Mouse (Mus musculus): ENCODE data around the gene Olfr328. TPM values are rescaled to one million over a fixed set of nuclear protein-coding genes. Genes with fewer than 3 reads are reported as not detected.

Gene Olfr328
- not detected in 2 replicates for polyA plus RNA-seq (2015; fragmentation: Nextera tagmentation; extraction: Ambion mirVana)

DNA sequence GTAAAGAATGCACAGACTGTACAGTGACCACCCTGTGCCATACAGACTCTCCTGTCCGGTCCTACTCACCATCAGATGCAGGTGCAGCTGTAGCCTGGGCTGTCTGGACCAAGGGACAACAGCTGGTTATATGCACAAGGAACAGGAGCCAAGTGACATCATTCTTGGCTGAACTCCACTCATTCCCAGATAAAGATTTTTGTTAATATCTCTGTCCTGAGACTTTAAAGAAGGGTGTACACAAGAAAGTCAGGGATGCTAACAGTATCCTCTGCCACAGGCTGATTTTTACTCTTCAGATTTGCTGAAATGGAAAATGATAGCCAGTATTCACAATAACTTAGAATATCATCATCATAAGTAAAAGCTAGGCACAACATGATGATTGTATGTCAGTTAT is at the start of gene Olfr328:
TSS of gene Olfr328 (minus strand) at position 101 of the 400 bp plus-strand sequence.
- Histone ChIP-seq H3K4me3 (no peak within 1 kb of the TSS), H3K27me3 (no peaks in the 10 kb centered on the region), H3K9ac (no peak within 1 kb of the TSS), H3K4me1 (no peaks in the 10 kb centered on the region), H3K36me3 (no peaks in the 10 kb centered on the region), H3K4me2 (no peak within 1 kb of the TSS), H3K9me3 (no peaks in the 10 kb centered on the region), H3K27ac (no peak within 1 kb of the TSS)
- 57% methylated on average over 1 of the region's 1 CpGs for WGBS
- ATAC-seq (ENCODE audit: insufficient number of reproducible peaks, low FRiP score, low TSS enrichment, low read depth) = no peak

DNA sequence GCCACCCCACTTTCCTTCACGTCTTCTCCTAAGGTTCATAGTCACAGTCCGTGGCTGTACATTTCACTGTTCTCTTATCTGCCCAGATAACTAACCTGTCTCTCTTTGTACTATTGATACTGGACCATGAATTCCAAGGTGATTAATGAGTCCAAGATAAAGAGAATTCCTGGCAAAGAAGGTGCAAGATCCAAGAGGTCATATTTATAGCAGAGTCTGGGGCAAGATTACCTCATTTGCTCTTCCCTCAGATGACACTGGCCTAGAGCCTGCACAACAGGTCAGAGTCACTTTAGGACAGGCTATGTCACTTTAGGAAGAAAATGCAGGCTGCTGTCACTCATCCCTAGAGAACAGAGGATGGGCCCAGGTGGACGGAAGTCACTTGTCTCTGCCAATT is 49.8 kb upstream of the Olfr328 start:
- no peaks in the 10 kb centered on the region for H3K4me1 ChIP-seq
- no peak overlapping the region for H3K4me2 ChIP-seq
- WGBS = 81% methylated on average over 3 of the region's 3 CpGs
- no peak for ATAC-seq (ENCODE audit: insufficient number of reproducible peaks, low FRiP score, low TSS enrichment, low read depth)
- no peaks in the 10 kb centered on the region for H3K36me3 ChIP-seq
- no peaks in the 10 kb centered on the region for H3K27me3 ChIP-seq
- no peak overlapping the region for H3K27ac ChIP-seq
- no peak overlapping the region for H3K9ac ChIP-seq
- H3K9me3 ChIP-seq = no peaks in the 10 kb centered on the region
- no peak overlapping the region for H3K4me3 ChIP-seq

DNA sequence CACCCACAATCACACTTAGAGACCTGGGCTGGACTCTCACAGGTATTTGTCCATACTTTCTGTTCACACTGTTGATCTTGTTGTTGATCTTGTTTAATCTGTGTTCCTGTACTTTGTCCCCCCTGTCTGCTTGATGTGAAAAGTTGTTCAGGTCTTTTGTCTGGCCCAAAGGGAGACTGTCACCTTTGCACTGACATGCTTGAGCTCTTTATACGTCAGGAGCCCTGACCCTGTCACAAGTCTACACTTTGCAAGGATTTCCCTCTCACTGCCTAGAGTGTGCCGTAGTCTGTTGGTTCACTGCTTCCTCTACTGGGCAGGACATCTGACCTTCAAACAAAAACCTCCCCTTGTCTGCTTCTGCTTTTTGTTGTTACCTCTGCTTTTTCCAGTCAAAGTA is 49.3 kb upstream of the Olfr328 start:
- no peaks in the 10 kb centered on the region for H3K4me1 ChIP-seq
- H3K4me2 ChIP-seq = no peak overlapping the region
- no peaks in the 10 kb centered on the region for H3K27me3 ChIP-seq
- no peak overlapping the region for H3K4me3 ChIP-seq
- no peaks in the 10 kb centered on the region for H3K36me3 ChIP-seq
- WGBS = 75% methylated on average over 2 of the region's 2 CpGs
- H3K27ac ChIP-seq = no peak overlapping the region
- no peaks in the 10 kb centered on the region for H3K9me3 ChIP-seq
- no peak for ATAC-seq (ENCODE audit: insufficient number of reproducible peaks, low FRiP score, low TSS enrichment, low read depth)
- no peak overlapping the region for H3K9ac ChIP-seq

DNA sequence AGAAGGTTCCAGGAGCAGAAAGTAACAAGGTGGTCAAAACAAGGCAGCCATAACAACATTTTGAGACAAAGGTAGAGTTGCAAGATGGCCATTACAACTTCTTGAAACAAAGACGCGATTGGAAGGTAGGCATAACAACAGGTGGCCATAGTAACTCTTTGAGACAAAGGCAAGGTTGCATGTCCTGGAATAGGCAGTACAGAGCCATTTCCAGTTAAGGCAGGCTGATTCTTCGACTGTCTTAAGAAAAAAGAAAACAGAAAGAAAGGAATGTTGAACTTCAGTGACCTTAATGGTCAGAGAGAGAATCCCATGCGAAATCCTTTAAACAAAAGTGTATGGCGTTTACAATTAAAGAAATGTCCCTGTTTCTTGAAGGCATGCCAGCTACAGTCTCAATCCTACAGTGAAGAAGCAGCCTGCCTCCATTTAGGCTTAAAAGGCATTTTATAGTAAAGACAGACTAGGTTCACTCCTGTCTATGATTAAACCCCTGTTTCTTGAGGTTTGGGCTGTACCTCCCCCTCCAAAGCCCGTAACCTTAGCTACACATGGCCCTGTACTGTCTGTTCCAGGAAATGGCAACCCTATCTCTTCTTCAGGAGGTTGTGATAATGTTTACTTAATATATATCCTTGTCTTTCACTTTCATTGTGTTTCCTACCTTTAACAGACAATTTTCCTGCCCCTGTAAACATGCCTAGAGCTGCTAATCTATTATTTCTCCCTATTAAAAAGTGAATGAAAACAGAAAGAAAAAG is 47.5 kb upstream of the Olfr328 start:
- WGBS = 76% methylated on average over 6 of the region's 6 CpGs
- ATAC-seq (ENCODE audit: insufficient number of reproducible peaks, low FRiP score, low TSS enrichment, low read depth) = no peak
- H3K4me1 ChIP-seq = no peaks in the 10 kb centered on the region
- no peak overlapping the region for H3K4me3 ChIP-seq
- no peak overlapping the region for H3K27ac ChIP-seq
- no peak overlapping the region for H3K9ac ChIP-seq
- H3K9me3 ChIP-seq = no peaks in the 10 kb centered on the region
- H3K4me2 ChIP-seq = no peak overlapping the region
- no peaks in the 10 kb centered on the region for H3K27me3 ChIP-seq
- H3K36me3 ChIP-seq = no peaks in the 10 kb centered on the region

DNA sequence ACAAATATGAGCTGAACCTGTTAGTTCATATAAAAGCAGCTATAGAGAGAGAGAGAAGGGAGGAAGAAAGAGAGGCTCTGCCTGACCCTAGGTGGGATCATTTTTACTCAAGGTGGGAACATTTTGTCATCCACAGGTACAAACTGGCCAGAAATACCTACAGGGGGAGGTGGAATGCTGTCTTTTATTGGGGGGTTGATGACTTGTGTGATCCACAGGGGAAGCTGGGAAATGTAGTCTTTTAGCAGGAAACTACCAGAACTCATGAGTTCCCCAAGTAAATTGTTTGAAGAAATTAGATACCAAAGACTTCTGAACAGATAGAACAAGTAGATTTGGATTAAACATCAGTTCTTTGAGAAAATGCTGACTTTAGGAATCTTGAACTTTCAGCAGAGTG is 46.6 kb upstream of the Olfr328 start:
- Histone ChIP-seq H3K9me3 (no peaks in the 10 kb centered on the region), H3K4me2 (no peak overlapping the region), H3K27me3 (no peaks in the 10 kb centered on the region), H3K36me3 (no peaks in the 10 kb centered on the region), H3K9ac (no peak overlapping the region), H3K4me3 (no peak overlapping the region), H3K4me1 (no peaks in the 10 kb centered on the region), H3K27ac (no peak overlapping the region)
- ATAC-seq (ENCODE audit: insufficient number of reproducible peaks, low FRiP score, low TSS enrichment, low read depth) = no peak

- Histone ChIP-seq H3K4me2 (no peak overlapping the region), H3K4me1 (no peaks in the 10 kb centered on the region), H3K9ac (no peak overlapping the region), H3K9me3 (no peaks in the 10 kb centered on the region), H3K27ac (no peak overlapping the region), H3K36me3 (no peaks in the 10 kb centered on the region), H3K27me3 (no peaks in the 10 kb centered on the region), H3K4me3 (no peak overlapping the region)
- no peak for ATAC-seq (ENCODE audit: insufficient number of reproducible peaks, low FRiP score, low TSS enrichment, low read depth)
- WGBS = 87% methylated on average over 13 of the region's 13 CpGs
These were observed 42.4 kb upstream of the Olfr328 start for GRCm38 (mm10) chr11:58597837-58598236.

- Histone ChIP-seq H3K4me3 (no peak within 1 kb of the TSS), H3K27me3 (no peaks in the 10 kb centered on the region), H3K9me3 (no peaks in the 10 kb centered on the region), H3K27ac (no peak within 1 kb of the TSS), H3K4me2 (no peak within 1 kb of the TSS), H3K4me1 (no peaks in the 10 kb centered on the region), H3K36me3 (no peaks in the 10 kb centered on the region), H3K9ac (no peak within 1 kb of the TSS)
- no peak for ATAC-seq (ENCODE audit: insufficient number of reproducible peaks, low FRiP score, low TSS enrichment, low read depth)
- 70% methylated on average over 6 of the region's 6 CpGs for WGBS
These were observed 39.4 kb upstream of the Olfr328 start, which contains the start of gene Olfr324 for GRCm38 (mm10) chr11:58594814-58595213. TSS of gene Olfr324 (plus strand) at chr11:58595114.

GRCm38 (mm10) chr11:58588620-58589250 is 33.3 kb upstream of the Olfr328 start:
- Histone ChIP-seq H3K9ac (no peak overlapping the region), H3K36me3 (no peaks in the 10 kb centered on the region), H3K9me3 (no peaks in the 10 kb centered on the region), H3K4me2 (no peak overlapping the region), H3K27me3 (no peaks in the 10 kb centered on the region), H3K4me1 (no peaks in the 10 kb centered on the region), H3K27ac (no peak overlapping the region), H3K4me3 (no peak overlapping the region)
- 53% methylated on average over 3 of the region's 3 CpGs for WGBS
- no peak for ATAC-seq (ENCODE audit: insufficient number of reproducible peaks, low FRiP score, low TSS enrichment, low read depth)

- Histone ChIP-seq H3K4me3 (no peak overlapping the region), H3K27ac (no peak overlapping the region), H3K9ac (no peak overlapping the region), H3K4me1 (no peaks in the 10 kb centered on the region), H3K36me3 (no peaks in the 10 kb centered on the region), H3K4me2 (no peak overlapping the region), H3K27me3 (no peaks in the 10 kb centered on the region), H3K9me3 (no peaks in the 10 kb centered on the region)
- no peak for ATAC-seq (ENCODE audit: insufficient number of reproducible peaks, low FRiP score, low TSS enrichment, low read depth)
- WGBS = 69% methylated on average over 7 of the region's 7 CpGs
These were observed 32.5 kb upstream of the Olfr328 start for GRCm38 (mm10) chr11:58587898-58588348.

DNA sequence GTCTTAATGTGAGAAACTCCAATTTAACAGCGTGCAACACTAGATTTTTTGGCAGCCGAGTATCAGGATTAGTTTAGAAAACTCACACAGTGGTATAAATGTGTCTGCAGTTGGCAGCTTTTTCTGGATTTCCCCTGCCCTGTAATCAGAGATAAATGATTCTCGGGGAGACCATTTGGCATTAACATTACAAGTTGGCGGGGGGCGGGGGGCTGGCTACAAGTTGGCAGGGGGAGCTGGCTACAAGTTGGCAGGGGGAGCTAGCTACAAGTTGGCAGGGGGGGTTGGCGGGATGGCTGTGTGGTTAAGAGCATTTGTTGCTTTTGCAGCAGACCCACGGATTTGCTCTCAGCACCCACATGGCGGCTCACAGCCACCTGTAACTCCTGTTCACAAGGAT is 23.2 kb upstream of the Olfr328 start:
- 62% methylated on average over 8 of the region's 8 CpGs for WGBS

GRCm38 (mm10) chr11:58577430-58577829 is 22.0 kb upstream of the Olfr328 start, which contains the start of gene Olfr325:
TSS of gene Olfr325 (plus strand) at chr11:58577730.
- Histone ChIP-seq H3K9me3 (no peaks in the 10 kb centered on the region), H3K9ac (no peak within 1 kb of the TSS), H3K36me3 (no peaks in the 10 kb centered on the region), H3K4me3 (no peak within 1 kb of the TSS), H3K27me3 (no peaks in the 10 kb centered on the region), H3K4me1 (no peaks in the 10 kb centered on the region), H3K4me2 (no peak within 1 kb of the TSS), H3K27ac (no peak within 1 kb of the TSS)
- ATAC-seq (ENCODE audit: insufficient number of reproducible peaks, low FRiP score, low TSS enrichment, low read depth) = no peak
- 57% methylated on average over 1 of the region's 1 CpGs for WGBS

More for the DNA sequence above, 23.2 kb upstream of the Olfr328 start:
- Histone ChIP-seq H3K9me3 (no peaks in the 10 kb centered on the region), H3K36me3 (no peaks in the 10 kb centered on the region), H3K27me3 (no peaks in the 10 kb centered on the region), H3K9ac (no peak overlapping the region), H3K4me3 (no peak overlapping the region), H3K27ac (no peak overlapping the region), H3K4me1 (no peaks in the 10 kb centered on the region), H3K4me2 (no peak overlapping the region)
- ATAC-seq (ENCODE audit: insufficient number of reproducible peaks, low FRiP score, low TSS enrichment, low read depth) = no peak

- Histone ChIP-seq H3K27me3 (no peaks in the 10 kb centered on the region), H3K9ac (no peak within 1 kb of the TSS), H3K4me1 (no peaks in the 10 kb centered on the region), H3K27ac (no peak within 1 kb of the TSS), H3K9me3 (no peaks in the 10 kb centered on the region), H3K4me2 (no peak within 1 kb of the TSS), H3K4me3 (no peak within 1 kb of the TSS), H3K36me3 (no peaks in the 10 kb centered on the region)
- WGBS = 64% methylated on average over 5 of the region's 5 CpGs
- ATAC-seq (ENCODE audit: insufficient number of reproducible peaks, low FRiP score, low TSS enrichment, low read depth) = no peak
These were observed 15.0 kb upstream of the Olfr328 start, which contains the start of gene Olfr224 for GRCm38 (mm10) chr11:58570405-58570804. TSS of gene Olfr224 (minus strand) at chr11:58570553.

Measured in limb, embryonic 15.5 days (tissue).